Mouse (Mus musculus) midbrain, embryonic 11.5 days (tissue): ENCODE data around the gene Crybg3. TPM values are rescaled to one million over a fixed set of nuclear protein-coding genes. Genes with fewer than 3 reads are reported as not detected.

Experiments
- polyA plus RNA-seq: library from polyadenylated mRNA; unstranded; fragments of >200 nt; fragmentation: Nextera tagmentation; extraction: Ambion mirVana; gene quantifications from 2 replicates; pipeline ENCODE4 v1.2.1, GENCODE M21; 2014

Gene Crybg3
- polyA plus RNA-seq, 1 experiment from 2014 or later, result 6.5 TPM

Other genes with a start within 250 kb of the Crybg3 start
- not detected in 2 replicates for gene Olfr209, start 237.0 kb downstream of the Crybg3 start, polyA plus RNA-seq
- 0.08 and 0.33 TPM in 2 replicates for gene Gabrr3, start 193.6 kb downstream of the Crybg3 start, polyA plus RNA-seq
- gene Riox2, start 129.2 kb downstream of the Crybg3 start, polyA plus RNA-seq, result 26.1 and 31.0 TPM in 2 replicates
- 56.7 and 62.0 TPM in 2 replicates for gene Arl6, start 38.4 kb upstream of the Crybg3 start, polyA plus RNA-seq